Mouse (Mus musculus) olfactory bulb, adult 2 months (tissue): Measurements from ENCODE around the gene Myo9a.
"Not testable (repeated sequence)": the region's sequence is repeated elsewhere in the genome, so short reads cannot be mapped to it uniquely, and the experiment has no call there.

Experiments
- CTCF ChIP-seq: fragments of 200-500 bp; IDR thresholded peaks from 2 replicates; pipeline ENCODE4 v1.5.1; 2012; ENCODE audit warnings: low read depth, mild to moderate bottlenecking, low read length, moderate library complexity; ENCODE audit not compliant: insufficient read depth
- POLR2A ChIP-seq: fragments of 200-500 bp; IDR thresholded peaks from 2 replicates; pipeline ENCODE4 v1.6.1; 2012; ENCODE audit warnings: mild to moderate bottlenecking, low read depth, low read length, moderate library complexity; ENCODE audit not compliant: insufficient read depth

DNA sequence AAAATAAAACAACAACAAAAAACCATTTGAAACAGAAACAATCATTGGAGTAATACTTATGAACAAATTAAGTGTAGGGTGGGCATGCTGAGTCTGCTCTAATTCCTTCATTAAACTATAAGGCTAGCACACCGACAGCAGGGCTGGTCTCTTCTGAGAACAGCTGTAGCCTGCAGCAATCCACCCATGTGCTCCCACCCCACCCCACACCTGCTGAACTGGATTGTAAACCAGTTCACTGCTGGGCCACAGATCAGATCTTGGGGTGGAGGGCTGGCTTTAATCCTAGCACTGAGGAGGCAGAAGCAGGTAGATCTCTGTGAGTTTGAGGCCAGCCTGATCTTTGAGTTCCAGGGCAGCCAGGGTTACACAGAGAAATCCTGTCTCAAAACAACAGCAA is 207.4 kb downstream of the Myo9a start:
- not testable (repeated sequence) for TF ChIP-seq POLR2A, CTCF
